Mouse (Mus musculus): ENCODE results near the gene Ankrd65.

DNA sequence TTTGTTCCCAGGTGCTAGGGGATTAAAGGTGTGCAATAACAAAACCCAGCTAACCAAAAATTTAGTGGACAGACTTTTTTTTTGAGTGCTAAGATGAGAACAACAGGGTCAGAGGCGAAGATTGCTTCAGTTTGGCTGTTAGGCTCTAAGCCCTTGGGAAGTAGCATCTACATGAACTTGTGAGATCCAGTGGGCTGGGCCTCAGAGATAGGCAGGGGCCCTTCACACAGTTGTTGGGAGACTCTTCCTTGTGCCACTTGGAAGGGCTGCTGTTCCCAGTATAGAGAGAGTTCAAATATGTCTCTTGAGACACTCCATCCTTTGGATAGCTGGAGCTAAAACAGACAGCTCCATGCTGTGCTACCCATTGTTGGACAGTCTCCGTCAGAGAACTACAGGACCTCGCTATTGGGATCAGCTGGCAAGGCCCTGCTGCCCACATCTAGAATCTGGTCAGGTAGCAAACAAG, at the start of gene Ankrd65:
- TF ChIP-seq CTCF (IDR thresholded peaks at IDR 0.05; ENCODE audit: extremely low read depth, insufficient read depth, insufficient read length, insufficient replicate concordance) (no peak), POLR2A (IDR thresholded peaks at IDR 0.05; ENCODE audit: low read depth, low read length) (no peak)
